Mouse (Mus musculus) frontal cortex, postnatal 36 days (tissue): Measurements from ENCODE around the gene Tcea2.
A peak's percentile ranks its signal among the peaks of the same experiment; 100 is the strongest.

Source experiments
- DNase-seq, 2 experiments: peaks; one replicate each; pipeline ENCODE4 v3.0.0; 2022; ENCODE audit warnings: low spot score in 2 of 2

Tcea2 gene

DNA sequence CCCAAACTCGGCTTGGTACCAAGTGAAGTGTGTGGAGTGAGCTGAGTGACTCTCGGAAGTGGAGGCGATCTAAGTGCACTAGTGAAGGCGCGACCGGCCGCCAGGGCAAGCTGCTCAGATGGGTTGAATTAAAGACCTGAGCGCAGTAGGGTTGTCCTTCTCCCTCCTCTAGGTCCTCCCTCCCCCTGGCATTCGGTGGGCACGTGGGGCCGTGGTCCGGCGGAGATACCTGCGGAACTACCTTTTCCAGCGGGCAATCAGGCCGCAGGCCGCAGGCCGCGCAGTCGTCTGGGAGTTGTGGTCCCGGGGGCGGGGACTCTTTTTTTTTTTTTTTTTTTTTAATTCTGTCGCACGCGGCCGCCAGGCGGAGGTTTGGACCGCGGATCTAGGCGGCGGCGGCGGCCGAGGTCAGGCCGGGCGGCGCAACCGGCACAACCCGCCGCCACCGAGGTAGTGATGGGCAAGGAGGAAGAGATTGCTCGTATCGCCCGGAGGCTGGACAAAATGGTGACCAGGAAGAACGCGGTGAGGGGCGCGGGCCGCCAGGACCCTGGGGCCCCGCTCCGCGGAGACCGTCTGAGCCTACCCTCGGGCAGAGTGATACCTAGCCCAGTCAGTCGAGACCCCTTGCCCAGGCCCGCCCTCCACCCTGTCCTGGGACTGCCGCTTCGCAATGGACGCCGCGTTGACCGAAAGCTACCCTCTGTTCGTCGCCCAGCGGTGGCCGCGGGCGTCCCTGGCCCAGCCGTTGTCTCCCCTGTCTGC lies at the start of gene Tcea2:
Tcea2 (plus strand) TSS at position 360 of the 765 bp plus-strand sequence.
- DNase-seq: peak; percentile 71 to 76

GRCm38 (mm10) chr2:181632624-181633023 lies 47.5 kb upstream of the Tcea2 start:
- DNase-seq: no peak

- no peak for DNase-seq
Observed at GRCm38 (mm10) chr2:181635865-181636264, 44.2 kb upstream of the Tcea2 start.

DNA sequence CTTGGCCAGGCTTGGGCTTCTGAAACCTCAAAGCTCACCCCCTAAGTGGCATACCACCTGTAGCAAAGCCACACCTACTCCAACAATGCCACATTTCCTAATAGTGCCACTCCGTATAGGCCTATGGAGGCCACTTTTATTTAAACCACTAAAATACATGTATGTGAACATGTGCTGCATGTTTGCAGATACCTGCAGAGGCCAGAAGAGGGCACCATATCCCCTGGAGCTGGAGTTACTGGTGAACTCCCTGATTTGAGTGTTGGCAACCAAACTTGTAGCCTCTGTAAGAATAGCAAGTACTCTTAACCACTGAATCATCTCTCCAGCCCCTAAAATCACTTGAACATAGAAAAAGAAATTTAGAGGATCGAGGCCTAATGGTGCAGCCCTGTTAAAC lies 35.7 kb upstream of the Tcea2 start:
- no peak for DNase-seq

DNA sequence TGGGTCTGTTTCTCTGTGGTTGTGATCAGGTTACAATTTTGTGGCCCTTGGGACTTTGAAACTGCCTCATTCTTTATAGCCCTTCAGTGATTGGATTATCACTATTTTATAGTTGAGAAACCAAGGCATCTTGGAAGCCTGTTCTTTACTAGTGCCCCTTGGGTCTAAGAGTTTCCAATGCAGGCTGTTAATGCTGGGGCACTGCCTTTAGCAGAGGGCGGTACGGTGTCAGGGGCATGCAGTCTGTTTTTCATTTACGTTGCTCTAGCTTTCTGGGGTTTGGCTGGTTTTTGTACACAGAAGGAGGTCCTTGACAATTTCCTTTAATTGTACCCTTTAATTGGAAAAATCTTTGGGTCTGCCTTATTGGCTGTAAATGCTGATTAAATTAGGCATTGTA lies 34.4 kb upstream of the Tcea2 start:
- DNase-seq: no peak

DNA sequence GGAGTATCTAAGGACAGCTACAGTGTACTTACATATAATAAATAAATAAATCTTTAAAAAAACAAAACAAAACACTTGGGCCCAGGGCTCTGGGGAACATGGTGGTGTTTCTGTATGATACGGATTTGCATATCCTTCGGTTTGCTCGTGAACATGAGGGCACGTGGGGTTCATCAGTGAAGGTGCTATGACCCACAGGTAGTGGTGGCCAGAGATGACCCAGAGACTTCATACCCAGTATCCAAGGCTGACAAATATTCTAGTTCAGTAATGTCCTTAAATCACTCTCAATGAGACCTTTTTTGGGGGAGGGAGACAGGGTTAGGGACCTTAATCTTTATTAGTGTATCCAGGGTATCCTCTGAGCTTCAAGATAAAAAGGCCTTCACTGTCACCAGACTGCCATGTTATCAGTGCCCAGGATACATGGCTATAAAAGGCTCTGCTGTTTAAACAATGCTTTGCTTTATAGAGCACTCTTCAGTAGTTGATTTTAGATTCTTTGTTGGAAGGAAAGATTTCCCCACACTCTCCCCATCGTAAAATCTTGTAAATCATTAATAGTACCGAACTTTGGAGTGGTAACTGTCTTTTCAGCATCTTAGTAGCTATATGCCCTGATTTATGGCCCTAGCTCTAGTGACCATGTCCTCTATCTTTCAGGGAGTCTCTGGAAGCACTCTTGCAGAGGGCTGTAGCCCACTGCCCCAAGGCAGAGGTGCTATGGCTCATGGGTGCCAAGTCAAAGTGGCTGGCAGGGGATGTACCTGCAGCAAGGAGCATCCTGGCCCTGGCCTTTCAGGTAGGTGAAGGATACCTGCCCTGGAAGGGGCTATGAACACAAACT lies 33.3 kb upstream of the Tcea2 start:
- DNase-seq: no peak

DNA sequence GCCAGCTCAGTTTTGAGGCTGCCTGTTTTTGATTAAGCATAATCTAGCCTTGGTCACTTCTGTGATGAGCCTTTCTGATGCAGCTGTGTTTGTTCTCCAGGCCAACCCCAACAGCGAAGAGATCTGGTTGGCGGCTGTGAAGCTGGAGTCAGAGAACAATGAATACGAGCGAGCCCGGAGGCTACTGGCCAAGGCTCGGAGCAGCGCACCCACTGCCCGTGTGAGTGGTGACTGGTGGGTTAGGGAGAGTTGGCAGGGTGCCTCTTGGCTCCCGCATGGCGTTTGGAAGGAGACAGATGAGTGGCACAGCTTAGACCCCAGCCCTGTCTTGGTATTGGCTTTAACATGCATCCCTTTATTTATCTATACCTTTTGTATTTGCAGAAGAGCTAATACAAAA lies 31.2 kb upstream of the Tcea2 start:
- DNase-seq: no peak

GRCm38 (mm10) chr2:181653065-181653464 lies 27.0 kb upstream of the Tcea2 start:
- DNase-seq: no peak

DNA sequence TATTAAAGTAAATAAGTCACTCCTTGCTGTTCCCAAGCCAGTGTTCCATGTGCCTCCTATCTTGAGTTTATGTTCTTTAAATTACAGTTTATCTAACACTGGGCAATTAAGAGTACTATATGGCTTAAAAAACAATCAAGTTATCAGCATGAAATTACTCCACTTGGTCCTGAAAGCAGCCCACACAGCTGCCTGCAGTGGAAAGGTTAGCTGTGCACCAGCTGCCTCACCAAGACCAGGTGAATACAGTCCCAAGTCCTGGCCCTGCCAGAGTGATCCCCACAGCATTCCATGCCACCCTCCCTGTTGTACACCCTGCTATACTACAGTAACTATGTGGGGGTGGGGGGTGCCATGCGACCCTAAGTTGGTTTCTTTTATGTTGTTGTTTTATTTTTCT lies 26.6 kb upstream of the Tcea2 start:
- no peak for DNase-seq

DNA sequence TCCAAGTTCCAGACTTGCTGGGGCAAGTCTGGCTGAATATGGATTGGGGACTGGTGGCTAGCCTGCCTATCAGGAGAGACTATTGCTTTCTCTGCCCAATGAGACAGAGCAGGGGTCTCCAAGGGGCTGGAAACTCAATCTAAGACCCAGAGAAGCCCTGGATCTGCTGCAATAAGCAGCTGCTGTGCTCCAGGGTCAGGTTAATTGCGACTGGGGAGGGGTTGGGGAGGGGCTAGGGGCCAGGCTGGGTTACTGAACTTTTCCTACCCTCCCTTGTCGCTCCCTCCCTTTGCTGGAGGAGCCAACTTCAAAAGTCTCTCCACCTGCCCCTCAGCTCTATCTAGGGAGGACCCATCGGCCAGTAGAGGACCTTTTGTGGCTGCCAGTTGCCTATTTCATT lies 23.4 kb upstream of the Tcea2 start, which contains the start of gene Gm29797:
Gm29797 (plus strand) TSS at position 301 of the 400 bp plus-strand sequence.
- DNase-seq: no peak

DNA sequence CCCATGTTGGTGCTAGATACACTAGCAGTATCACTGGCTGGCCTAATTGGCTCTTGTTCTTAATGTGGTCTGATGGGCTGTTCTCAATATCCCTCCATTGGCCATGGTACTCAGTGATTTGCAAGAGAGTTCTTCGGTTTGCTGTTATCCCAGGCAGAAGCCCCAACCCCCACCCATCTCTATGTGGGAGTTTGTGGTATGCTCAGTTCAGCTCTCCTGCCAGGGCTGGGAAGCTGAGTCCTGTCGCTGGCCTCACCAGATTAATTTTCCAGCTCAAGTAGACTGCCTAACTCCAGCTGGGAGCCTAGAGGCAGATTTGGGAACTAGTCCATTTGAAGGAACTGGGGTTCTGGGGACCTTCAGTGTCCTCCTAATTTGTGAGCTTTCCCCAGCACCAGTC lies 22.7 kb upstream of the Tcea2 start:
- DNase-seq: no peak

DNA sequence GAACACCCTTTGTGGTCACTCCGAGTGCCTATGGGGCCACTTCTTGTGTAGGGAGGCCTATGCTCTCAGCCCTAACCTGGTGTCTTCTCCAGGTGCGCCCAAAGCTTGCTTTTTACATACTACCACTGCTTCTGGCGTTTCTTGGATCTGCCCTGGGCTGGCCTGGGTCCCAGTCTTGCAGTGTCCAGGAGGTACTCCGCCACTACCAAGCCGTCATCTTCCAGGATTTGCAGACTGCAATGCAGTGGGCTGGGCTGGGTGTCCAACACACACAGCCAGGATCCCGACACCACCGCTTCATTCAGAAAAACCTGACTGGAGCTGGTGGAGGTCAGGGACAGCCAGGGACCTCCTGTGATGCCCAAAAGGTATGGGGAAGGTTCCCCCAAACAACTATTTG lies 21.6 kb upstream of the Tcea2 start:
- DNase-seq: no peak

DNA sequence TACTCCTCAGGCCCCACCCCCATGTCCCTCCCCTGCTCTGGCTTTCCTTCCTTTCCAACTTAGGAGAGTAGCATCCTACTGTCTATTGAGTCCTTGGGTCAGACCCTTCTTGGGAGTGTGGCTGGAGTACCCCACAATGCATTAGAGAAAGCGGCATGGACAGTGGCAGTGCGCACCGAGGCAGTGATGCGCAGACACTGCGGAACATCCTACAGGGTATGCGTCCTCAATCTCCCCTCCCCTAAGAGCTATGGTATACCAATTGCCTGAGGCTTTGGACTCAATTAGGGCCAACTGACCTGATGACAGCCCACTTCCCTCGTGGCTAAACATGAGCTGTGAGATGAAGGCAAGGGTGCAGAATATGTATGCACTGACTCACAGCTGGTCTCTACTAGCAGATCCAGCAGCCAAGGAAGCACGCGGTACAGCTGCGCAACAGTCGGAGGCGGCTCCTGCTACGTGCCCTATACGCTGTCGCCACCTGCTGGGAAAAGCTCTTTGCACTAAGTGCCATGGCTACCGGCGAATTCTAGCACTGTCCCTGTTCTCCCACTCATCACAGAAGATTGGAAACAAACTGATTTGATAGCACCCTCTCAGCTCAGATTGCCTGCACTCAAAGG lies 21.1 kb upstream of the Tcea2 start:
- peak; percentile 48 to 76 for DNase-seq

DNA sequence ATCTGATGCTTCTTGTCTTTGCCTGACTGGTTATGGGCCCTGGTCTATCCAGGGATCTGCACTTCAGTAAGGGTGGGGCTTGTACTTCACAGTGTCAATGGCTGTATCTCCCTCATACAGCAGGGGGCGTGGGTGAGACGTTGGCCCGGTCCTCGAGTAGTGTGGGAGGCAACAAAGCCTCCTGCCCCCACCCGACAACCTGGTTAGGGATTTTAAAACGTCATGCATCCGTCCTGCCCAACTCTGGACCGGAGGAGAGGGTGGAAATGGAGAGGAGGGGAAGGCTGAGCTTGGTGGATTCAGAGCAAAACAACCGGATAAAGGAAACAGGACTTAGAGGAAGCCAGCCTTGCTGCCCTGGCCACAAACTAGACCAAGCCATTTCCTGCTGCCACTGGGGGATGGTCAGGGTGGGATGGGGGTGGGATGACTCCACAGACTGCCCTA lies 20.5 kb upstream of the Tcea2 start:
- DNase-seq: peak; percentile 68 to 75

DNA sequence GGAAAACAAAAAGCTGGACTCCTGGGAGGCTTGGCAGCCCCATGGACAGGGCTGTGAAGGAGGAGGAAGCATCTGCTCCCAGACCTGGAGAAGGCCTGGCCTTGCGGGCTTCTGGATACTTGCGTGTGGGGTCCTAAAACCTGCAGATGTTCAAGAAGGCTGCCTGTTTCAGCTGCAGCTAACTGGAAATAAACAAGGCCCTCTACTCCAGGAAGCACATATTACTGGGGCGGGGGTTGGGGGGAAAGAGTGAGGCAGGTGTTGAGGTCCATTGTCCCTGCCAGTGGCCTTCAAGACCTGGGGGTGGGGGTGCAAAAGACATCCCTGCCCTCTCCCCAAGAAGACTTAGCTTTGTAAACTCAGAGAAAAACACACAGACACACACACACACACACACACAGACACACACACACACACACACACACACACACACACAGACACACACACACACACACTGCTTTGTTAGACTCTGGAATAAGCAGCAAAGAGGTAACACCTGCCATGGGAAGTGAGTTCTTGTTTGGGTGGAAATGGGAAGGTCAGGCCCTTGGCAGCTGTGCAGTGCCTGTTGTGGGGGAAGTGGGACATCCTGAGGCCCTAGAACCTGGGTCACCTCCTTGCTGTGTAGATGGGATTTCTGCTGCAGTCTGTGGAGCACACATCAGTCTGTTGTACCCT lies 17.4 kb upstream of the Tcea2 start:
- no peak for DNase-seq

GRCm38 (mm10) chr2:181663298-181663630 lies 16.8 kb upstream of the Tcea2 start:
- no peak for DNase-seq

GRCm38 (mm10) chr2:181670285-181670912 lies 9.7 kb upstream of the Tcea2 start:
- no peak for DNase-seq

DNA sequence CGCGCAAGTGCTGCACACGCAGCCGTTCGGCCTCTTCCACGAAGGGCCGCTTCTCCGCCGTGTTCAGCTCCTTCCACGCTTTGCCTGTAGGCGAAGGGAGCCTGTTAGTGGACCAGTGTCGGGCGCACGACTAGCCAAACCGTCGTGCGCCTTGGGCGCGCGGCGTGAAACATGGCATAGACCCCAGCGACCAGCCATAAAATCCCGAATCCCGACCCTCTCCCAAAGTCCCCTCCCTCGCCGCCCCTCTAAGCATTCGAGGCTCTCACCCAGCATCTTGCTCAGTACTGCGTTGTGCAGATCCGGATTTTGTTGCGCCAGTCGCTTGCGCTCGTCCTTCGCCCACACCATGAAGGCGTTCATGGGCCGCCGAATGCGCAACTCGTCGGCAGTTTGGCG lies 9.2 kb upstream of the Tcea2 start:
- no peak for DNase-seq

DNA sequence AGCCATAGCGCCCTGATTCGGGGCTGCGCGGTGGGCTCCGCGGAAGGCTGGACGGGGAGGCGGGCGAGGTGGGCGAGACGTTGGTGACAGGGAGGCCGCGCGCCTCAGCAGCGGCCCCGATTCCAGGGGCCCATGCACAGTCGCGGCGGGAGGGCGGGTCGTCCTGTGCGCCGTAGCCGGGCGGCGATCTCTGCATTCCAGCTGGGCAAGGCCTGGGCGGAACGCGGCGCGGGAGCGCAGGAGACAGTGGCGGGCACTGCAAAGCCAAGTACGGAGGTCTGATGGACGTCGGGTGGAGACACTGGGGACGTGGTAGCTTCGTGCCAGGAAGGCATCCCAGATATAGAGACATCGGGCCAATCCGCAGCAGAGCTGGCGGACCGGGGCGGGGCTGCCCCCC lies 8.8 kb upstream of the Tcea2 start, which contains the start of gene Sox18:
Sox18 (minus strand) TSS at position 315 of the 400 bp plus-strand sequence.
- DNase-seq: no peak

GRCm38 (mm10) chr2:181671984-181672383 lies 8.1 kb upstream of the Tcea2 start:
- DNase-seq: no peak

DNA sequence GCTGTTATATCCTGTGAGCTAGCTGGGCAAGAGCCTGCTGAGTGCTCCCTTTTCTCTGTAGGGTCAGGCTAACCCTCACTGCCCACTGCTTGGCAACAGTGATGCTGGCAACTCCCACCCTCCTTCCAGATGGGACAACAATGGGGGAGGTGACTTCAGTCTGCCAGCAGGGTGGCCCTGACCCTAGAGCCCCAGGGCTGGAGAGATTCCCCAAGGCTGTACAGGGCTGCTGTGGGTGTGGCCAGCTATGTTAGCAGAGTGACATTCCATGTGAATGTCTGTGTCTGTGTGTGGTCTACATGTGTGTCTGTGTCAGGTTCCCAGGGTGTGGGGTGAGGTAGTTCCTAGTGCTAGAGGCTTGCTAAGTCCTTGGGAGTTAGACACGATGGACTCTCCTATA lies 6.6 kb upstream of the Tcea2 start:
- no peak for DNase-seq
